Mouse (Mus musculus) heart, embryonic 14.5 days (tissue): ENCODE measurements around the gene Ppfia3. TPM values are rescaled to one million over a fixed set of nuclear protein-coding genes. Genes with fewer than 3 reads are reported as not detected.

Experiments used
- ATAC-seq: fragments of 200-750 bp; cut with Nextera tagmentation; 2 replicates; pipeline ENCODE4 v1.8.0; 2017; ENCODE audit warnings: low read depth, moderate TSS enrichment; ENCODE audit not compliant: insufficient number of reproducible peaks, insufficient read depth, low FRiP score
- H3K27ac ChIP-seq, 2 experiments: fragments of 200-500 bp in 1 of 2; fragments of 300-500 bp in 1 of 2; sonication (generic) in 1 of 2; replicated peaks in 1 of 2; 2 replicates each; pipeline ENCODE4 v1.5.1; 2012 to 2014; ENCODE audit warnings: low read depth in 2 of 2, low read length in 2 of 2, control low read depth in 1 of 2, mild to moderate bottlenecking in 1 of 2, mixed read lengths in 1 of 2; ENCODE audit not compliant: control insufficient read depth in 1 of 2, insufficient read depth in 1 of 2
- H3K27me3 ChIP-seq: fragments of 300-500 bp; sonication (generic); 2 replicates; pipeline ENCODE4 v1.6.1; 2014; ENCODE audit warnings: mild to moderate bottlenecking, low read length, control low read depth; ENCODE audit not compliant: control insufficient read depth, insufficient read depth
- H3K36me3 ChIP-seq: fragments of 300-500 bp; sonication (generic); 2 replicates; pipeline ENCODE4 v1.6.1; 2014; ENCODE audit warnings: mild to moderate bottlenecking, control low read depth, low read length, mixed read lengths; ENCODE audit not compliant: control insufficient read depth, insufficient read depth
- H3K4me1 ChIP-seq, 2 experiments: fragments of 200-500 bp in 1 of 2; fragments of 300-500 bp in 1 of 2; sonication (generic) in 1 of 2; 2 replicates each; pipeline ENCODE4 v1.6.1; 2012 to 2014; ENCODE audit warnings: low read length in 2 of 2, control low read depth in 1 of 2, mixed read lengths in 1 of 2; ENCODE audit not compliant: control insufficient read depth in 2 of 2, insufficient read depth in 2 of 2
- H3K4me2 ChIP-seq: fragments of 300-500 bp; sonication (generic); 2 replicates; pipeline ENCODE4 v1.6.1; 2014; ENCODE audit warnings: mild to moderate bottlenecking, low read length
- H3K4me3 ChIP-seq, 2 experiments: fragments of 200-500 bp in 1 of 2; fragments of 300-500 bp in 1 of 2; sonication (generic) in 1 of 2; 2 replicates each; pipeline ENCODE4 v1.5.1; 2012 to 2014; ENCODE audit warnings: low read length in 2 of 2, mild to moderate bottlenecking in 2 of 2, control low read depth in 1 of 2, low read depth in 1 of 2, moderate library complexity in 1 of 2; ENCODE audit not compliant: control insufficient read depth in 1 of 2, insufficient read depth in 1 of 2
- H3K9ac ChIP-seq: fragments of 300-500 bp; sonication (generic); 2 replicates; pipeline ENCODE4 v1.6.1; 2014; ENCODE audit warnings: mild to moderate bottlenecking, low read length
- H3K9me3 ChIP-seq: fragments of 300-500 bp; sonication (generic); 2 replicates; pipeline ENCODE4 v1.6.1; 2016; ENCODE audit warnings: low read length, control low read depth; ENCODE audit not compliant: control insufficient read depth
- WGBS: fragments of 180-500 bp; shearing (Covaris S2); extraction: QIAGEN DNeasy Blood & Tissue Kit; methylation state at CpG from one replicate; pipeline ENCODE4 v1.1.7; 2014; 5-methylcytosine and 5-hydroxymethylcytosine counted together
- polyA plus RNA-seq: library from polyadenylated mRNA; unstranded; fragments of >200 nt; fragmentation: Nextera tagmentation; extraction: Ambion mirVana; gene quantifications from 2 replicates; pipeline ENCODE4 v1.2.1, GENCODE M21; 2014

The Ppfia3 gene
- polyA plus RNA-seq, 1 experiment from 2014 or later = 2.7 TPM

DNA sequence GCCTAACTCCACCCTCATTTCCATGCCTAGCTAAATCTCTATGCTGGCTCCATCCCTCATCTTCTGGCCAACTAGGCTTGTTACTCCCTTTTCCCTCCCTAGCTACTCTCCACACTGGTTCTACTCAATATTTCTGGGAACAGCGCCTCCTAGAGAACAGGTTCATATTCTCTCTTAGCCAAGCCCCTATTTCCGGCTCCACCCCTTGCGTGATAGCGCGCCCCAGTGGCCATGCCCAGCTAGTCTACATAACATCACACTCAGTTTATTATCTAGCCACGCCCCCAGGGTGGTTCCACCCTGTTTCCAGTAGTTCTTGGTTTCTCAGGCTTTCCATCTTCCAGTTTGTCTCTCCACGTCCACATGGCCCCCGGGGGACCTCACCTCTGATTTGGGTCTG lies 25.5 kb downstream of the Ppfia3 start:
- ATAC-seq = peak; percentile 15; the same call in 1 of the 2 replicates
- Histone ChIP-seq H3K4me2 (peak overlapping the region; percentile 92), H3K4me3 (peak overlapping the region; percentile 43 to 54; a peak in 2 of 4 replicates), H3K9me3 (no peaks in the 10 kb centered on the region), H3K9ac (no peak overlapping the region), H3K27ac (0 out of 4 replicates have a peak overlapping the region, but pooled peaks of 1 of the 2 experiments have one; percentile 17), H3K4me1 (peaks cover 37 to 38% of the 10 kb centered on the region in 2 experiments), H3K27me3 (peaks cover 3% of the 10 kb centered on the region; the same call in 1 of the 2 replicates), H3K36me3 (no peaks in the 10 kb centered on the region)
- 3% methylated on average over 8 of the region's 8 CpGs for WGBS

DNA sequence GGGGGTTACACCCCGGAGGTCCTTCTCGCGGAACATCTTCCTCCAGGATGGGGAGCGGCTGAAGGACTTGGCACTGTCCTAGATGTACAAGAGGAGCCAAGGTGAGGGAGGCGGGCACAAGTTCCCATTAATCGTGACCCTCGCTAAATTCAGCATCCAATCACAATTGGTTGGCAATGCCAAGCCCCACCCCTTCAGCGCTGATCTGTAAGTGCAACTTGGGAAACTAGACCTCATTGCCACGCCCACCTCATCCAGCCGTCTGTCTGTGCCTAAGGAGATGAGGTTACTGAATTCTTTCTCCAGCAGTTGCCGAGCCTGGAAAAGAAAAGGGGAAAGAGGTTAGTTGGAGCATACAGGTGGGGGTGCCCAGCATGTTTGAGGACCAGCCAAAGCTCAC lies 26.1 kb downstream of the Ppfia3 start:
- ATAC-seq = no peak
- peaks cover 38% of the 10 kb centered on the region in 2 experiments for H3K4me1 ChIP-seq
- WGBS = 2% methylated on average over 11 of the region's 11 CpGs
- no peaks in the 10 kb centered on the region for H3K9me3 ChIP-seq
- H3K4me3 ChIP-seq = peak overlapping the region; percentile 43 to 54
- H3K27me3 ChIP-seq = peaks cover 3% of the 10 kb centered on the region; the same call in 1 of the 2 replicates
- H3K36me3 ChIP-seq = no peaks in the 10 kb centered on the region
- peak overlapping the region; percentile 78 for H3K9ac ChIP-seq
- H3K27ac ChIP-seq = 0 out of 4 replicates have a peak overlapping the region, but pooled peaks of 1 of the 2 experiments have one; percentile 17
- peak overlapping the region; percentile 92 for H3K4me2 ChIP-seq

DNA sequence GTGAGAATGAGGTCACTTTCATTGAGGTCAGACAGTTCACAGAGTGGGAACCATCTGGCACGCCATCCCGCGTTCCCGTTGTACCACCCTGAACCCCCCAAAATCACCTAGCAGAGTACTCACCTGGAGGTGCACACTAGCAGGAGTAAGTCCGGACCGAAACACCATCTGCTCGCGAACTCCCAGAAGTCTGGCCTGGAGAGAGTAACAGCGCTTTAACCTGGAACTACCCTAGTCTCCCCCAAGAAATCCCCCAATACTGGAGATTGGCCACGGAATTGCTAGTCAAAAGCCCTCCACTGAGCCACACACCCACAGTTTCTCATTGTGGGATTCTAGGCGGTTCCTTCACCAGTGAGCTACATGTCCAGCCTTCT lies 26.8 kb downstream of the Ppfia3 start:
- Histone ChIP-seq H3K4me1 (peaks cover 44% of the 10 kb centered on the region in 2 experiments), H3K9ac (peak overlapping the region; percentile 78), H3K9me3 (no peaks in the 10 kb centered on the region), H3K4me3 (peak overlapping the region; percentile 43 to 54), H3K27me3 (peaks cover 3% of the 10 kb centered on the region; the same call in 1 of the 2 replicates), H3K27ac (no peak overlapping the region), H3K36me3 (no peaks in the 10 kb centered on the region), H3K4me2 (peak overlapping the region; percentile 92)
- 2% methylated on average over 11 of the region's 11 CpGs for WGBS
- ATAC-seq = no peak

GRCm38 (mm10) chr7:45339410-45340065 lies 27.3 kb downstream of the Ppfia3 start:
- WGBS = under 1% methylated on average over 37 of the region's 39 CpGs

DNA sequence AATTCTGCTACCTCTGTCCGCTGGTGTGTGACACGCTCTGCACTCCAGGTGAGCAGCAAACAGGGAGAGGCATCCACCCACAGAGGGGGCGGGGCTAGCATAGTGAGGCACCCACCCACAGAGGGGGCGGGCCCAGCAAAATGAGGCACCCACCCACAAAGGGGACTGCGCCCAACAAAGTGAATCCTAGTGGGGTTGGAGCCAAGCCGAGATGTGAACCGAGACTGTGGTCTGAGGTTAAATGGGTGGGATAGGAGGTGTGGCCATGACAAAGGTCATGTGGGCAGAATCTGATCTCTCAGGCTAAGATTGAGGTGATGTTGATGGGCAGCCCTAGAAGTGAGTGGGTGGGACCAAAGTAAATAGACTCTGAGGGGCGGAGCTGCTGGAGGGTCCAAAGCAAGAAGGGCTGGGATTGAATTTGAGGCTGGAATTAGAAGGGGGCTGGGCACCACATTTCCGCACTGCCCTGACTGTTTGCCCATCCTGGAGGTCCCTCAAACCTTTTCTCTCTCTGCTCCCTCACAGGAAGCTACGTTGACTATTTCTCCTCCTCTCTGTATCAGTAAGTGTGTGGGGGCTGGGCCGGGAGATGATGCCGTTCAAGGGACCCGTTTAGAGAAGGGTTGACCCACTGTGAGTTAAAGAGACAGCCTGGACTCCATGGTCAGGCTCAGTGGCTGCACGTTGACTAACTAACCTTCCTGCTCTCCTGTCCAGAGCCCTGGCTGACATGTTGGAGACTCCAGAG lies 28.5 kb downstream of the Ppfia3 start:
- H3K36me3 ChIP-seq = no peaks in the 10 kb centered on the region
- no peaks in the 10 kb centered on the region for H3K9me3 ChIP-seq
- no peak for ATAC-seq
- H3K27me3 ChIP-seq = peaks cover 3% of the 10 kb centered on the region; the same call in 1 of the 2 replicates
- 3% methylated on average over 14 of the region's 14 CpGs for WGBS
- peaks cover 51 to 56% of the 10 kb centered on the region in 2 experiments for H3K4me1 ChIP-seq
- H3K27ac ChIP-seq = no peak overlapping the region
- H3K9ac ChIP-seq = peak overlapping the region; percentile 78; the same call in 1 of the 2 replicates
- H3K4me3 ChIP-seq = peak overlapping the region; percentile 5 to 54; a peak in 3 of 4 replicates
- H3K4me2 ChIP-seq = peak overlapping the region; percentile 92

More at GRCm38 (mm10) chr7:45339410-45340065, 27.3 kb downstream of the Ppfia3 start:
- Histone ChIP-seq H3K4me1 (peaks cover 47 to 49% of the 10 kb centered on the region in 2 experiments), H3K36me3 (no peaks in the 10 kb centered on the region), H3K27ac (0 out of 4 replicates have a peak overlapping the region, but pooled peaks of 1 of the 2 experiments have one; percentile 38), H3K9me3 (no peaks in the 10 kb centered on the region), H3K4me3 (peak overlapping the region; percentile 43 to 54), H3K27me3 (peaks cover 3% of the 10 kb centered on the region; the same call in 1 of the 2 replicates), H3K9ac (peak overlapping the region; percentile 78), H3K4me2 (peak overlapping the region; percentile 92)
- peak; percentile 41 for ATAC-seq

DNA sequence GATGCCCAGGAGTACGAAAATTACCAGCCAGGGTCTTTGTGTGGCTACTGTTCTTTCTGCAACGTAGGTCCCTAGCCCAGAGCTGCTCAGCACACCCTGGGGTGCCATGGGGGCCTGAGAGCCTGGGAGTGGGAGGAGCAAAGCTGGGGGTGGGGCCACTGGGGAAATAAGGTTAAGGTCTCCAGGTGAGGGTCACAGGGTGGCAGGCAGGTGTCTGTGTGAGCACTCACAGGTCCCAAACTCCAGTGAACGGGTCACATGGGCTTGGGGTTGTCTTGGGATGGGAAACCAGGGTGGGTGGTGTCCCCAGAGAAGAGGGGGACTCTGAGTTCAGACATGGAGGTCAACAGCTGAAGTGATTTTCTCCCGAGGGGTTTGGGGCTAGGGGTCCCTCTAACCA lies 29.4 kb downstream of the Ppfia3 start:
- WGBS = 19% methylated on average over 4 of the region's 4 CpGs
- Histone ChIP-seq H3K9me3 (no peaks in the 10 kb centered on the region), H3K4me3 (peak overlapping the region; percentile 7 to 27; a peak in 2 of 4 replicates), H3K4me1 (peaks cover 55 to 60% of the 10 kb centered on the region in 2 experiments), H3K27ac (no peak overlapping the region), H3K27me3 (peaks cover 1% of the 10 kb centered on the region; the same call in 1 of the 2 replicates), H3K36me3 (no peaks in the 10 kb centered on the region), H3K4me2 (peak overlapping the region; percentile 92), H3K9ac (peak overlapping the region; percentile 34; the same call in 1 of the 2 replicates)
- no peak for ATAC-seq

GRCm38 (mm10) chr7:45336319-45336718 lies 30.5 kb downstream of the Ppfia3 start:
- ATAC-seq = no peak
- H3K9ac ChIP-seq = no peak overlapping the region
- no peak overlapping the region for H3K4me3 ChIP-seq
- 88% methylated on average over 4 of the region's 4 CpGs for WGBS
- H3K36me3 ChIP-seq = no peaks in the 10 kb centered on the region
- no peak overlapping the region for H3K27ac ChIP-seq
- no peaks in the 10 kb centered on the region for H3K9me3 ChIP-seq
- no peak overlapping the region for H3K4me2 ChIP-seq
- peaks cover 58 to 67% of the 10 kb centered on the region in 2 experiments for H3K4me1 ChIP-seq
- no peaks in the 10 kb centered on the region; the same call in 1 of the 2 replicates for H3K27me3 ChIP-seq
